Mouse (Mus musculus) midbrain, embryonic 15.5 days (tissue): ENCODE data around the gene Trap1. TPM values are rescaled to one million over a fixed set of nuclear protein-coding genes. Genes with fewer than 3 reads are reported as not detected.
"Not testable (repeated sequence)": the region's sequence is repeated elsewhere in the genome, so short reads cannot be mapped to it uniquely, and the experiment has no call there.

ENCODE experiments used
- ATAC-seq: fragments of 200-750 bp; cut with Nextera tagmentation; replicated peaks from 2 replicates; pipeline ENCODE4 v1.8.0; 2017; ENCODE audit warnings: moderate TSS enrichment
- H3K27ac ChIP-seq: fragments of 300-500 bp; sonication (generic); 2 replicates; pipeline ENCODE4 v1.5.1; 2015; ENCODE audit warnings: mild to moderate bottlenecking, inconsistent platforms
- H3K27me3 ChIP-seq: fragments of 300-500 bp; sonication (generic); replicated peaks from 2 replicates; pipeline ENCODE4 v1.6.1; 2015; ENCODE audit warnings: inconsistent platforms
- H3K36me3 ChIP-seq: fragments of 300-500 bp; sonication (generic); replicated peaks from 2 replicates; pipeline ENCODE4 v1.6.1; 2015; ENCODE audit warnings: inconsistent platforms
- H3K4me1 ChIP-seq: fragments of 300-500 bp; sonication (generic); 2 replicates; pipeline ENCODE4 v1.6.1; 2015; ENCODE audit warnings: inconsistent platforms
- H3K4me2 ChIP-seq: fragments of 300-500 bp; sonication (generic); 2 replicates; pipeline ENCODE4 v1.6.1; 2015; ENCODE audit warnings: inconsistent platforms, mild to moderate bottlenecking, moderate library complexity
- H3K4me3 ChIP-seq: fragments of 300-500 bp; sonication (generic); 2 replicates; pipeline ENCODE4 v1.5.1; 2015; ENCODE audit warnings: mild to moderate bottlenecking, inconsistent platforms
- H3K9ac ChIP-seq: fragments of 300-500 bp; sonication (generic); 2 replicates; pipeline ENCODE4 v1.6.1; 2015; ENCODE audit warnings: mild to moderate bottlenecking, inconsistent platforms
- H3K9me3 ChIP-seq: fragments of 300-500 bp; sonication (generic); 2 replicates; pipeline ENCODE4 v1.6.1; 2016; ENCODE audit warnings: inconsistent platforms
- WGBS: fragments of 180-500 bp; shearing (Covaris S2); methylation state at CpG from one replicate; pipeline ENCODE4 v1.1.7; 2015; ENCODE audit warnings: mixed read lengths; 5-methylcytosine and 5-hydroxymethylcytosine counted together
- polyA plus RNA-seq: library from polyadenylated mRNA; unstranded; fragments of >200 nt; fragmentation: Nextera tagmentation; extraction: Ambion mirVana; gene quantifications from 2 replicates; pipeline ENCODE4 v1.2.1, GENCODE M21; 2015

Gene Trap1
- polyA plus RNA-seq, 1 experiment from 2014 or later, result 49.1 TPM

DNA sequence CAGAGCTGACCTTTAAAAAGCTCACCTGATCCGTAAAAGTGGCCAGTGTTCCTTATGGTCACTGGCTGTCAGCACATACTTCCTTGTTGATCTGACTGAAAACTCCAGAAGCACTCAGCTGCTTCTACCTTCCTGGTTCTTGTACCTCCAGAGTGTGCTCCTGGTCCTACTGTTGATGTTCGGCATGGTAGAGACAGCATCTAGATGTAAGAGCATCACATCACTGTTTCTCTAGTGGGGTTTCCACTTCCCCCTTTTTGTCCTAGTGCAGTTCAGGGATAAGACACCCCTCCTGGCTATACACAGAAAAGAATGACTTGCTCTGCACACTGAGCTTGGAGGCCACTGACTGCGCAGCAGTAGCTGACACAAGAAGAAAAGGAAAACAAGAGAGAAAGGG lies 43.2 kb downstream of the Trap1 start:
- Histone ChIP-seq H3K4me3 (no peak overlapping the region), H3K9ac (no peak overlapping the region), H3K36me3 (peaks cover 20% of the 10 kb centered on the region), H3K27ac (no peak overlapping the region), H3K4me2 (no peak overlapping the region), H3K4me1 (no peaks in the 10 kb centered on the region), H3K9me3 (no peaks in the 10 kb centered on the region), H3K27me3 (no peaks in the 10 kb centered on the region)
- ATAC-seq, result no peak
- 71% methylated on average over 3 of the region's 3 CpGs for WGBS

DNA sequence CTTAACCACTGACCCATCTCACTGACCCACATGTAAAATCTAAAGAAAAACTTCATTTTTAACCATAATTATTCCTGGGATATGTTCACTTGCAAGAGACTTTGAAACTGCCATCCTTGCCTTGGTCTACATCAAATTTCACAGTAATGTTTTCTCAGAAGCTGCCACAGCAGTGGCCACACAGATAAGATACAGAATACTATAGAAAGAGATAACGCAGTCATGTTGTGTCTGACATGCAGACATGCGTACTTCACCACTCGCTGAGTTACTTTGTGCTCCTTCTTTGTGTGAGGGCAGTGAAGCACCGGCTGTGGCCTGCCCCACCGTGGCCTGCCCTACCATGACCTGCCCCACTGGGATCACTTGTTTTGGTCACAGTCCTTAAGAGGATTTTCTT lies 43.7 kb downstream of the Trap1 start:
- WGBS, result 31% methylated on average over 5 of the region's 5 CpGs
- H3K4me2 ChIP-seq, result no peak overlapping the region
- ATAC-seq, result no peak
- H3K4me3 ChIP-seq, result no peak overlapping the region
- no peak overlapping the region for H3K9ac ChIP-seq
- H3K36me3 ChIP-seq, result peaks cover 15% of the 10 kb centered on the region; the same call in 1 of the 2 replicates
- no peaks in the 10 kb centered on the region for H3K4me1 ChIP-seq
- no peaks in the 10 kb centered on the region for H3K27me3 ChIP-seq
- no peak overlapping the region for H3K27ac ChIP-seq
- no peaks in the 10 kb centered on the region for H3K9me3 ChIP-seq

DNA sequence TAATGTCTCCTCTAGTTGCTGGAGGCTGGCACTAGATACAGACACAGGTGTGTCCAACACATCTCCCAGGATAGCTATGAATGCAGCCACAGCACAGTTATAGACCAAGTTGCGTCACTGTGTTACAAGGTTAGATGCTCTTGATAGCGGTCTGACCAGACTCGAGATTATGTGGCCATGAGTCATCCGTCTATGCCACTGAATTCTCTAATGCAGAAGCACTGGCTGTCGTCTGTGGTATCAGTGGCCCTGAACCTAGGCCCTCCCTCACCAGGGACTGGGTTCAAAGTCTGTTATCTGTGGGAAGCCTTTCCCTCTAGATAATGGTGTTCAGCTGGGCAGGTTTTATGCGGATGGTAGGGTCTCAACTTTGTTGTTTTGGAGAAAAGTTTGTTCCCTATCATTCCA lies 45.3 kb downstream of the Trap1 start:
- no peaks in the 10 kb centered on the region for H3K9me3 ChIP-seq
- H3K36me3 ChIP-seq, result peaks cover 5% of the 10 kb centered on the region; the same call in 1 of the 2 replicates
- no peaks in the 10 kb centered on the region for H3K27me3 ChIP-seq
- no peak overlapping the region for H3K4me2 ChIP-seq
- no peak overlapping the region for H3K27ac ChIP-seq
- no peak for ATAC-seq
- 93% methylated on average over 6 of the region's 6 CpGs for WGBS
- H3K4me1 ChIP-seq, result no peaks in the 10 kb centered on the region
- H3K4me3 ChIP-seq, result no peak overlapping the region
- no peak overlapping the region for H3K9ac ChIP-seq

DNA sequence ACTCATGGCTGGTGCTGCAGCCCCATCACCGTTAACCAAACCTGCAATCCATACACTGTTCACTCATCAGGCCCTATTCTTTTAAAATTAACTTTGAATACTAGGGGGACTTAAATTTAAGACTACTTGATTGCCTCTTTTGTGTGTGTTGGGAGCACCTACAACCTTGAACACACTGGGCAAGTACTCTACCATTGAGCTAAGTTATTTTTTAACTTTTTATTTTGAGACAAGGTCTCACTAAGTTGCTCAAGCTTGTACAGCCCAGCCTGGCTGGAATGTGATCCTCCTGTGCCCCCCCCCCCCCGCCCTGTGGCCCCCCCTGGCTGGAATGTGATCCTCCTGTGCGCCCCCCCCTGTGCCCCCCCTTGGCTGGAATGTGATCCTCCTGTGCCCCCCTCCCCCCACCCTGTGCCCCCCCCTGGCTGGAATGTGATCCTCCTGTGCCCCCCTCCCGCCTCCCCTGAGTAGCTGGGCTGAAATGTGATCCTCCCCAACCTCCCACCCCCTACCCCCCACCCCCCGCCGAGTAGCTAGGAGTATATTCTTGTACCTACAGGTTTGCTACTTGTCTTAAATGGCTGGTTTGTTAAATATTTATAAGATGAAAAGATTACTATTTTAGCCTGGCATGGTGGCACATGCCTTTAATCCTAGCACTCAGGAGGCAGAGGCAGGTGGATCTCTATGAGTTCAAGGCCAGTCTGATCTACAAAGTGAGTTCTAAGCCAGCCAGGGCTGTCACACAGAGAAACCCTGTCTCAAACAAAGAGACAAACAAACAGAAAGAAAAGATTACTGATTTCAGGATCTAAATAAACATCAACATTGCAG lies 46.0 kb downstream of the Trap1 start:
- no peaks in the 10 kb centered on the region for H3K4me1 ChIP-seq
- 0 out of 2 replicates have a peak, but pooled peaks cover 2% of the 10 kb centered on the region for H3K36me3 ChIP-seq
- H3K27me3 ChIP-seq, result no peaks in the 10 kb centered on the region
- no peak overlapping the region for H3K4me3 ChIP-seq
- no peak for ATAC-seq
- no peak overlapping the region for H3K4me2 ChIP-seq
- WGBS, result 70% methylated on average over 5 of the region's 6 CpGs
- no peaks in the 10 kb centered on the region for H3K9me3 ChIP-seq
- no peak overlapping the region for H3K27ac ChIP-seq
- no peak overlapping the region for H3K9ac ChIP-seq

GRCm38 (mm10) chr16:4030501-4030900 lies 47.1 kb downstream of the Trap1 start:
- Histone ChIP-seq H3K4me1 (no peaks in the 10 kb centered on the region), H3K9me3 (no peaks in the 10 kb centered on the region), H3K36me3 (no peaks in the 10 kb centered on the region), H3K27me3 (no peaks in the 10 kb centered on the region), H3K4me2 (no peak overlapping the region), H3K27ac (no peak overlapping the region), H3K4me3 (no peak overlapping the region), H3K9ac (no peak overlapping the region)
- 98% methylated on average over 10 of the region's 10 CpGs for WGBS
- no peak for ATAC-seq

DNA sequence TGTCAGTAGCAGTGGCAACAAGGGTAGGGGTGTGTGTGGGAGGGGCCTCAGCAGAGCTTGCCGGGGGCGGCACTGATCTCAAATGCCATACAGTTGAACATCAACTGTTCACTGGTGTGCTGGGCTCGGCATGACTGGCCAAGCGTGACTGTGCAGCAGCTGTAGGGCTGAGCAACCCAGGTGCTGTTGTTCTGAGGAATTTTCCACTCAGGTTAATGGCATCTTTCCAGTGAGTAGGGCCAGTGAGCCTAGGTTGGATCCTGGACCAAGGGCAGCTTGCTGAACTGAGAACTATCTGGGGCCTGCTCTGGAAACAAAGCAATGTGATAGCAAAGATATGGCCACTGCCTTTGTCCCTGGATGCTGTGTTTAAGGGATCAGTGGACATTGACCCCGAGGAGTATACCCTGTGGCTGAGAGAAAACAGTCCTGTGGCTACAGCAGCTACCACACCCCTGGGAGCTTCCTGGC lies 48.2 kb downstream of the Trap1 start:
- no peaks in the 10 kb centered on the region for H3K27me3 ChIP-seq
- H3K36me3 ChIP-seq, result no peaks in the 10 kb centered on the region
- no peak overlapping the region for H3K4me3 ChIP-seq
- no peak for ATAC-seq
- H3K9me3 ChIP-seq, result no peaks in the 10 kb centered on the region
- no peak overlapping the region for H3K9ac ChIP-seq
- H3K4me1 ChIP-seq, result no peaks in the 10 kb centered on the region
- WGBS, result 81% methylated on average over 5 of the region's 5 CpGs
- H3K27ac ChIP-seq, result no peak overlapping the region
- H3K4me2 ChIP-seq, result no peak overlapping the region

DNA sequence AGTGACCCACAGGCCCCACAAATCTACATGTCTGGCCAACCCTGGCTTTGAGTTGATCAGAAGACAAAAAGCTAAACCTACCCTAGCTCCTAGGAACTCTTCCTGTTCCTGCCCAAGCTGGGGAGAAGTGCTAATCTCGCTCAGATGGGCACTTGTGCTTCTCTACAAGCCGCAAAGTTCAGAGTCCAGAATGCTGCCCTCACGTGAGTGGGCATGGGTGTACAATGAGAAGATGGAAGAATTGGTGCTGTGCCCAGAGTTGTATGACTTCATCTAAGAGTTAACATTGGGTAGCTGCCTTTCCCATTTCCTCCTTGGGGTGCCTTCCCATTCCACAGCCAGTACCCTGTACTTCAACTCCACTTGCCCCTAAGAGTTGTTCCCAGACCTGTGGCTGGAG lies 50.4 kb downstream of the Trap1 start:
- no peak overlapping the region for H3K9ac ChIP-seq
- H3K4me3 ChIP-seq, result no peak overlapping the region
- no peaks in the 10 kb centered on the region for H3K4me1 ChIP-seq
- H3K36me3 ChIP-seq, result no peaks in the 10 kb centered on the region
- H3K4me2 ChIP-seq, result no peak overlapping the region
- 86% methylated on average over 3 of the region's 3 CpGs for WGBS
- H3K9me3 ChIP-seq, result no peaks in the 10 kb centered on the region
- H3K27ac ChIP-seq, result no peak overlapping the region
- H3K27me3 ChIP-seq, result no peaks in the 10 kb centered on the region
- no peak for ATAC-seq

DNA sequence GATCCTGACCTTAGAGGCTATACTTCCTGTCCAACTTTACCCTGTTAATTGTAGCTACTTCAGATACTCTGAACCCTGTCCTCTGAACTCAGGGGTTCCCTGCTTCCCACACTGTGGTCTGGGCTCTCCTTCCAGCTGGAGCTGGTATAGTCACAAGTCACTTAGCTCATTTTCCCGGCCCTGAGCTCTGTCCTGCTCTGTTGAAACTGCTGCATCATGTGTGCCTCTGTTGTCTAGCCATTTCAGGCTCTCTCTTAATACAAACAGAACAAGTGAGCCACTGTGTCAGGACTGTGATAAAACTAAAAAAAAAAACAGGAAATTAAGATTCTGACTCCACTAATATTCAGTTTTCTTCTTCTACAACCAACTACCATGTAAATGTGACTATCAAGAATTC lies 51.0 kb downstream of the Trap1 start:
- H3K4me3 ChIP-seq, result no peak overlapping the region
- H3K27me3 ChIP-seq, result no peaks in the 10 kb centered on the region
- no peak overlapping the region for H3K27ac ChIP-seq
- no peak overlapping the region for H3K4me2 ChIP-seq
- H3K9me3 ChIP-seq, result no peaks in the 10 kb centered on the region
- no peak for ATAC-seq
- no peaks in the 10 kb centered on the region for H3K4me1 ChIP-seq
- H3K9ac ChIP-seq, result no peak overlapping the region
- 79% methylated on average over 1 of the region's 1 CpGs for WGBS
- H3K36me3 ChIP-seq, result no peaks in the 10 kb centered on the region

DNA sequence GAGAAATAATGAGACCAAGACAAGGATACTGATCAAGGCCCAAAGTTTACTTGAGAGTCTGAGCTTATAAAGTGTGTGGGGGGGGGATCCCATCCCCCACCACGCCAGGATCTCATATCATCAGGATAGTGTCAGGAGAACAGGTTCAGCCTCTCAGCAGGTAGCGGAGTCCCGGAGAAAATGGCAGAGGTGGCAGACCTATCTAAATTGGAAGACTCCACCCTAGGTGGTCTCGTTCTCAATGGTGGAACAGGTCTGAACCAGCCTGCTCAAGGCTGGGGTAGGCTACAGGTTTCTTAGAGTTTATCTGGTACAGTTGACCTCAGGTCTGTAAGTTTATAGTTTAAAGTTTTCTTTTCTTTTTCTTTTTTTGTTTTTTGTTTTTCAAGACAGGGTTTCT lies 54.9 kb downstream of the Trap1 start:
- no peaks in the 10 kb centered on the region for H3K4me1 ChIP-seq
- no peaks in the 10 kb centered on the region for H3K36me3 ChIP-seq
- 81% methylated on average over 4 of the region's 4 CpGs for WGBS
- no peaks in the 10 kb centered on the region for H3K9me3 ChIP-seq
- ATAC-seq, result no peak
- no peak overlapping the region for H3K9ac ChIP-seq
- no peak overlapping the region for H3K4me3 ChIP-seq
- no peak overlapping the region for H3K27ac ChIP-seq
- H3K27me3 ChIP-seq, result no peaks in the 10 kb centered on the region
- H3K4me2 ChIP-seq, result no peak overlapping the region

DNA sequence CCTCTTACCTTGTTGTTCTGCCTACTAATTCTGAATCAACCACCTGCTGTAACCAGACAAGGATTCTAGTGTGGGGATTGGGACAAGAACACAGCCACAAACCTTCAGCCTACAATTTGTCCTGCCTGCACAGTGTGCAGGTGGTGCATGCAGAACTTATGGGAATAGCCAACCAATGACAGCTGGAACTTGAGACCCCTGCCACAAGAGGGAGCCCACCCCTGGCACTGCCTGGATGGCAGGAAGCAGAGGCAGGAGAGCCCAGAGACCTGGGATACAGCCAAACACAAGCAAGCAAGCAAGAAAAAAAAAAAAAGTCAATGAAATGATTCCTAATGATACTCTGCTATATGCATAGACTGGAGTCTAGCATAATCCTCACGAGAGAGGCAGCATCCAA lies 56.4 kb downstream of the Trap1 start:
- H3K4me2 ChIP-seq, result no peak overlapping the region
- H3K27ac ChIP-seq, result no peak overlapping the region
- H3K27me3 ChIP-seq, result no peaks in the 10 kb centered on the region
- ATAC-seq, result no peak
- H3K9ac ChIP-seq, result no peak overlapping the region
- no peaks in the 10 kb centered on the region for H3K36me3 ChIP-seq
- H3K4me1 ChIP-seq, result no peaks in the 10 kb centered on the region
- no peak overlapping the region for H3K4me3 ChIP-seq
- WGBS, result 77% methylated on average over 1 of the region's 1 CpGs
- no peaks in the 10 kb centered on the region for H3K9me3 ChIP-seq

DNA sequence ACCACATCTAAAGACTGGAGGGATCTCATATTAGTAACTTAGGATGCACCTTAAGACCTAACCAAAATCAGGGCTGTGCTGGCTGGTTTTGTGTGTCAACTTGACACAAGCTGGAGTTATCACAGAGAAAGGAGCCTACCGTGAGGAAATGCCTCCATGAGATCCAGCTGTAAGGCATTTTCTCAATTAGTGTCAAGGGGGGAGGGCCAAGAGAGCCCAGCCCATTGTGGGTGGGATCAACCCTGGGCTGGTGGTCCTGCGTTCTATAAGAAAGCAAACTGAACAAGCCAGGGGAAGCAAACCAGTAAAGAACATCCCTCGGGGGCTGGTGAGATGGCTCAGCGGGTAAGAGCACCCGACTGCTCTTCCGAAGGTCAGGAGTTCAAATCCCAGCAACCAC lies 60.2 kb downstream of the Trap1 start:
- H3K27me3 ChIP-seq, ATAC-seq, H3K36me3 ChIP-seq, H3K9me3 ChIP-seq, H3K4me3 ChIP-seq, H3K27ac ChIP-seq, H3K4me1 ChIP-seq, H3K4me2 ChIP-seq, H3K9ac ChIP-seq: not testable (repeated sequence)
- WGBS, result 75% methylated on average over 6 of the region's 6 CpGs

DNA sequence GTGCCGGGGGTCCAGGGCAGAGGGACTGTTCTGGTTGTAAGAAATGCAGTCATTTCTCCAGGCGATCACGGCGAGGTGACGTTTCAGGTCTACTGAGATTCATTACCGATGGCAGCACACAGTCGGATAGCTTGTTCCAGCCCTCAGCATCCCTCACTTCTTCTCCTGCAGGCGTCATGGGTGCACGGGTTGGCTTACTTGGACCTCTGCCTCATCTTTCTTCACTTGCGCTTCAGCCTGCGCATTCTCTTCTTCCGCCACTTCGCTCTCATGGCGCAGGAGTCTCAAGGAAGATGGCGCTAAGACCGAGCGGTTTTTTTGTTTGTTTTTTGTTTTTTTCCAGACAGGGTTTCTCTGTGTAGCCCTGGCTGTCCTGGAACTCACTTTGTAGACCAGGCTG lies 60.8 kb downstream of the Trap1 start:
- ATAC-seq, H3K27ac ChIP-seq, H3K4me1 ChIP-seq, H3K27me3 ChIP-seq, H3K9ac ChIP-seq, H3K36me3 ChIP-seq, H3K4me3 ChIP-seq, H3K9me3 ChIP-seq, H3K4me2 ChIP-seq: not testable (repeated sequence)
- WGBS, result 86% methylated on average over 17 of the region's 17 CpGs

- Histone ChIP-seq H3K4me3 (no peak overlapping the region), H3K4me2 (no peak overlapping the region), H3K36me3 (no peaks in the 10 kb centered on the region), H3K27ac (no peak overlapping the region), H3K4me1 (no peaks in the 10 kb centered on the region), H3K27me3 (no peaks in the 10 kb centered on the region), H3K9me3 (no peaks in the 10 kb centered on the region), H3K9ac (no peak overlapping the region)
- no peak for ATAC-seq
- WGBS, result 84% methylated on average over 5 of the region's 5 CpGs
Observed at GRCm38 (mm10) chr16:4014040-4014668, 63.5 kb downstream of the Trap1 start.
